Mouse (Mus musculus): ENCODE measurements around the gene Ctrb1.

Gene Ctrb1

GRCm38 (mm10) chr8:111716603-111717487, 26.0 kb upstream of the Ctrb1 start:
- DNase-seq = peak; percentile 45

GRCm38 (mm10) chr8:111715514-111715913, 24.7 kb upstream of the Ctrb1 start:
- DNase-seq = no peak

DNA sequence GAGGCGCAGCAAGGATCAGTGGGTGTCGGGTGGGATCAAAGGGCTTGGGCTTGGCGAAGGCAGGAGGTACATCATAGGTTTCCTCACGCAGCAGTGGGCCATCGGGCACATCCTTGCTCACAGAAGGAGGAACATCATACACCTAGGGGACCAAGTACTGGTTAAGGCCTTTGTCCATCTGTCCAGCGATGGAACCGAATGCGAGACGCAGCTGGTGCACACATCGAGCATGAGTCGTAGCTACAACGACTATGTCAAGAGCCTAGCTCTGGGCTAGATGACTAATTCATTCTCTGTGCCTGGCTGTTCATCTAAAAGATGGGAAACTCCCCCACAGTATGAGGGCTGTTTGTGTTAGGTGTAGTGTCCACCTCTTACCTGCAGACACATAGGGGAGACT, 23.5 kb upstream of the Ctrb1 start:
- no peak for DNase-seq

GRCm38 (mm10) chr8:111713817-111714216, 23.0 kb upstream of the Ctrb1 start:
- no peak for DNase-seq

DNA sequence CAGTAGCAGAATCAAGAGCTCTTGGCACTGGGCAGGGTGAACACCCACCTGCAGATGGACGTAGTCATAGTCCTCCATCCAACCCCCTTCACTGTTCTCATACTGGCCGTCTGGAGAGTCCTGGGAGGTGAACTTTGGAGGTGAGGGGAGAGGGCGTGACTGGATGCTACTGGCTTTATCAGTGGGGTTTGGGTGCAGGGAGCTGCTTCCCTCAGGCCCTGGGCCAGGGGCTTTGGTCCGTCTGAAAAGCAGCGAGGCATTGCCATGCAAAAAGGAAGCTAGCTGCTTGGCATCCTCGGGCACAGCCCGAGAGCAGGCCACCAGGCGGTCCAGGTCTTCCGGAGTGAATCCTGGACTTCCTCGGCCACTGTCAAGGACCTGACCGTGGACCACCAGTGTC, 22.5 kb upstream of the Ctrb1 start:
- DNase-seq = no peak

DNA sequence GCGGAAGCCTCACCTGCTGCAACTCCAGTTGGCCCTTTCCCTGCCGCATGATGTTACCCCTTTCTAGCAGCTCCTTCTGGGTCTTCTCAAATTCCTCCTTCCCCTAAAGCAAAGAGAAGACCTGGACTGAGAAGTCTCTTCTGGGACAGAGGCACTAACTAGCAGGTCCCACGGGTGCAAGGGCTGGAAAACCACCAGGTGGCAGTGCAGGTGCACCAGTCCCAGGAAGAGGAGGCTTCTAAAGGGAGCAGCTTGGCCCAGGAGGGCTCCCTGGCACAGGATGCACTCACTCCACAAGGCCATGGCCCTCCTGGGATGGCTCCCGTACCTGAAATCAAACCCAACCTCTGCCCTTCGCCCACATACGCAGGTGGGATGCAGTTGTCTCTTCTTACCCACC, 21.8 kb upstream of the Ctrb1 start:
- DNase-seq = peak; percentile 58

DNA sequence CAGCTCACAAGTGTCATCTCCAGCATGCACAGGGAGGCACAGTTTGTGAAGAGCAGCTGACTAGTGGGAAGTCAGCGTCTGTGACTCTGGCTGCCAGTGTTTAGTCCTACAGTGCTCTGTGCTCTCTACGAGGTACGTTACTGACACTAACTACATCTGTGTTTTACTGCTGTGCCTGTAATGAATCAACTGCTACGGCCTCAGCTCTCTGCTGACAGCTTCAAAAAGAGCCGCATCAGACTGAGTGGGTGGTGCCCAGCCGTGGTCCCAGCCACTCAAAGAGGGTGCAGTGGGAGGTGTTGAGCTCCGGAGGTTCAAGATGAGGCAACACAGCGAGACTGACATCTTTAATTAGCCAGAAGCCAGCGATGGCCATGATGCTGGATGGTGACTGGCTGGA, 21.3 kb upstream of the Ctrb1 start:
- no peak for DNase-seq

DNA sequence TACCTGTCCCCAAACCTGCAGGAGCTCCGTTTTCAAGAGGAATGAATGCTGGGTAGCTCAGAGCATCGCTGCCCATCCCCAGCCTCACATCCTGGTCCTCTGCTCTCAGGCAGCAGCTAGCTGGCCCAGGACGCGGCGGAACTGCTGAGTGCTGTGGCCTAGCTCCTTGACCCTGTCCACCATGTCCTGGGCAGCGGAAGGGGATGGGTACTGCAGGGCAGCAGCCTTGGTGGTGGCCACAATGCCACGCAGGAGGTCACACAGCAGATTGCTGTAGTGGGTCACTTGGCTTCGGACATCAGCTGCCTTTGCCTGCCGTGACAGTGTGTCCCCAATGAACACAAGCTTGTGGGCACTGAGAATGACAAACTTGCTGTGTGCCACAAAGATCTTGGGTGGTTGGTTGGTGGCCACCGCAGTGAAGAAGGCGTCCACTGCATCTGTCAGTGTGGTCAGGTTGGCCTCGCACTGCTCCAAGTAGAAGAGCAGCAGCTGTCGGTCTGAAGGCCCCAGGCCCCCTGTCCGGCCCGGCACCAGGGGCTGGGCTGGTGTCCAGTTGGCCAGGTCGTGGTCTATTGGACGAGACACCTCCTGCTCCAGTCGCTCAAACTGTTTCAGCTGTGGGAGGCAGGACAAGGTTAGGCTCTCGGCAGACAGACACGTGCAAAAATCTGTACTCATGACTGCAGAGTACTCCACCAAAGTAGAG, 20.1 kb upstream of the Ctrb1 start:
- DNase-seq = no peak

GRCm38 (mm10) chr8:111709223-111709622, 18.4 kb upstream of the Ctrb1 start:
- no peak for DNase-seq

GRCm38 (mm10) chr8:111708265-111708664, 17.5 kb upstream of the Ctrb1 start:
- no peak for DNase-seq

- no peak for DNase-seq
Observed at GRCm38 (mm10) chr8:111705699-111706098, 14.9 kb upstream of the Ctrb1 start.

GRCm38 (mm10) chr8:111705222-111705621, 14.4 kb upstream of the Ctrb1 start:
- peak; percentile 32 for DNase-seq

DNA sequence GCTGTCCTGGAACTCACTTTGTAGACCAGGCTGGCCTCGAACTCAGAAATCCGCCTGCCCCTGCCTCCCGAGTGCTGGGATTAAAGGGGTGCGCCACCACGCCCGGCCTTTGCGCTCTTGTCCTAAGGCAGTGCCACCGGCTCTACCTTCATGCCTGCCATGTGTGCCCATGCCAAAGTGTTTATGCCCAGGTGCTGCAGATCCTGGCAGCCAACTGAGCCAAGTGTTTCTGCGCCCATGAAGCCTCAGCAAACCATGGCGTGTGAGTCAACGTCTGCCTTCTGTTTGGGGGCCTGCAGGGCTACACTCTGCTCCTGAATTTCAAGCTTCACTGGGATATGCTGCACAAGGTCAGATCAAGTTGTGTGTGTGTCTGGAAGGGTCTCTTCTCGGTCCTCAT, 13.8 kb upstream of the Ctrb1 start:
- DNase-seq = no peak

DNA sequence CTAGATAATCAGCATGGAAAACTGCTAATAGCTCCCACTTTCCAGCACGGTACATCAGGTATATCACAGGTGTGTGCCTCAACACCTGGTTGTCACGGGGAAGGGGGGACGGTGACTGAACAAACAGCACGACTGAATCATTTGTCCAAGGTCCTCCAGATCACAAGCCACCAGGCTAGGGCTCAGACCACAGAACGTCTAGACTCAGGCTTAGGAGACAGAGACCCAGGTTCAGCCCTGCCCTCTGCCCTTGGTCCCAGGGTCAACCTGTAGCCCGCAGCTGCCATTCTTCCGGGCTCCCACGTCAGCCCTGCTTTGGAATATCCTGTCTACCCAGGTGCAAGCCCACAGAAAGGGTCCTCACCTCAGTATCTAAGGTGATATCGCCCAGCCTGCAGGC, 10.6 kb upstream of the Ctrb1 start:
- DNase-seq = no peak

DNA sequence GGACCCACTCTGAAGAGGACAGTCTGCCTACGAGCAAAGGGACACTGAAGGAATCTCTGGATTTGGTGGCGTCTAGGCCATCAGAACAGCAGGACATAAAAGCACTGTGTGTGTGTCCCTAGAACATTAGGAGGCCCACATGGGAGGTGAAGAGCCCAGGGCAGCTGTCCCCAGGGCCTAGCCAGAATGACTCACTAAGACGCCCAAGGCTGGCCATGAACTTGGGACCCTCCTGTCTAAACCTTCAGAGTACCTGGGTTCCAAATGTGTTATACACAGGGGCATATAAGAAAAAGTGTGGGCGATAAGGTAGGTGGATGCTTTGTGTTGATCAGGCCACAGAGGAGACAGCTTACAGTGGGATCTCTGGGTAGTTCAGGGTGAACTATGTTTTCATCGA, 9.9 kb upstream of the Ctrb1 start:
- no peak for DNase-seq

- no peak for DNase-seq
Observed at GRCm38 (mm10) chr8:111700201-111700600, 9.4 kb upstream of the Ctrb1 start.

DNA sequence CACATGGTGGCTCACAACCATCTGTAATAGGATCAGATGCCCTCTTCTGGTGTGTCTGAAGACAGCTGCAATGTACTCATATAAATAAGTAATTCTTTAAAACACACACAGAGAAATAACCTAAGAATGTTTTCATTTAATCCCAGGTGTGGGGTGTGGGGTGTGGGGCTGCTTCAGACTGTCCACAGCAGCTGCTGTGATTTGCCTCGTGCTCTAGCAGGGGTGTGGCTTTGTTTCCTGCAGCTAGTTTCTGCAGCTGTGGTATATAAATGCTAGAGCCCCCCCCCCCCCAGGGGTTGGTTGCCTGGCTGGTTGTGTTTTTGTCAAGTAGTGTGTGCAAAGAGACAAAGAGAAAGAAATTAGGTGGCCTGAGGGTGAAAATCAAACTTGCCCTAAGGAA, 8.2 kb upstream of the Ctrb1 start:
- no peak for DNase-seq

- no peak for DNase-seq
Observed at GRCm38 (mm10) chr8:111697655-111698054, 6.8 kb upstream of the Ctrb1 start.

GRCm38 (mm10) chr8:111695441-111695840, 4.6 kb upstream of the Ctrb1 start:
- no peak for DNase-seq

DNA sequence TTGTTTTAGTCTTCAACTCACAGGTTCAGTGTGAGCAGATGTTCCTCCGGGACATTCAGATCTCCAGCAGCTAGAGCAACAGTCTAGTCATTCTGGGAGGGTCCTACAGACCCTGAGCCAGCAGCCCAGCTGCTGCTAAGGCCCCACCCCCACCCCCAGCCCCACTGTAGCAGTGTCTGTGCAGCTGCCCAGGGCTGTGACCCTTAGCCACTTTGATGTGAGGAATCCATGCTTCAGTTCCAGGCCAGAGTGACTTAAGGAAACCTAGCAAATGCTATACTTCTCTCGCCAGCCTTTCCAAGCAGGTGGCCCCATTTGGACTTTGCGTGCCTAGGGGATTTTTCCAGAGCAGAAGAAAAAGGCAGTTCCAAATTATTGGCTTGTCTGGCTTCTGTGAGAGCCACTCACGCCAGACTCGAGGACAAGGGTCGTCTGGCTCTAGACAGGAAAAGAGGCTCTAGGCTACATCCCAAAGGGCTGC, 2.5 kb upstream of the Ctrb1 start:
- no peak for DNase-seq

DNA sequence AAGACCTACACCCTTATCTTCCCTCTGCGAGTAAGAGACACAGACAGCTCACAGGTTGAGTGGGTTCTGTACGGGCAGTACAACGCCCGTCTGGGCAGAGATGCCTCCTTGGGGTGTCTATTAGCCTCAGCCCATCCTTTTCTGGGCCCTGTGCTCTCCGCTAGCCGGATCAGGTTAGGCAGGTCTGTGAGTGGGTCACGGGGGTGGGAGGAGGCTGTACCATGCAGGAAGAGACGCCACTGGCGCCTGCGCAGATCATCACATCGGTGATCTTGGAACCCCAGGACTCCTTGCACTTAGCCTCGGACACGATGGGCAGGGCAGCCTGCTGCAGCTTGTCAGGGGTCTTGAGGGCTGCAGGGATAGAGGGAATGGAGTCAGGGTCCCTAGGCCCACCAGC, 3.9 kb downstream of the Ctrb1 start:
- no peak for DNase-seq

DNA sequence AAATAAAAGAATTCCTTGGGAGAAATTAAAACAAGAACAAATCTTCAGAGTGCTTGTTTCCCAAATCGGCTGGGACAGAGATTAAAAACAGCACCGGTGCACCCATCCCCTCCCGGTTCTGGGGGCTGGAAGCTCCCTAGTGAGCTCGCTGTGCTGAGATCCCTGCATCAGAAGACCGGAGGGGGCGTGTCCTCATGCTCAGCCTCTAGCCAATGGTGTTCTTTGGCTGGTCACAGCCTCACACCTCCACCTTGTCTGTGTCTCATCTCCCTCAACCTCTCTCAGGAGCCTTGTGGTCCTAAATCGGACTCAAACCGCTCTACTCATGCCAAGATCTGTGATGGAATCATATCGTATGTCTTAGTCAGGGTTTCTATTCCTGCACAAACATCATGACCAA, 8.3 kb downstream of the Ctrb1 start:
- no peak for DNase-seq

- no peak for DNase-seq
Observed at GRCm38 (mm10) chr8:111681153-111681552, 9.7 kb downstream of the Ctrb1 start.

- DNase-seq = no peak
Observed at GRCm38 (mm10) chr8:111680423-111681028, 10.3 kb downstream of the Ctrb1 start.
